Mouse (Mus musculus): ENCODE results near the gene Hoxa9.

GRCm38 (mm10) chr6:52265913-52266665 lies 35.2 kb upstream of the Hoxa9 start:
- TF ChIP-seq POLR2A (IDR thresholded peaks at IDR 0.05; ENCODE audit: insufficient read length, low read depth) = no peak
- no peak for TF ChIP-seq E2F4 (IDR thresholded peaks at IDR 0.05; ENCODE audit: insufficient read depth)
